Mouse (Mus musculus) large intestine, adult 2 months (tissue): Measurements from ENCODE around the gene Muc3a. TPM values are rescaled to one million over a fixed set of nuclear protein-coding genes. Genes with fewer than 3 reads are reported as not detected.

Experiments
- polyA plus RNA-seq: library from polyadenylated mRNA; depleted of rRNA; stranded (reverse); fragments of >200 nt; gene quantifications from 2 replicates; pipeline ENCODE4 v1.2.3, GENCODE M21; 2012; rRNA removed

Gene Muc3a
- polyA plus RNA-seq, 1 experiment: 98.1 TPM

Other genes starting within 250 kb of the Muc3a start
- gene Cldn15, start 245.8 kb downstream of the Muc3a start, polyA plus RNA-seq: 434 and 763 TPM in 2 replicates
- 29.6 and 33.8 TPM in 2 replicates for gene Plod3, start 225.4 kb downstream of the Muc3a start, polyA plus RNA-seq
- gene Znhit1, start 224.4 kb downstream of the Muc3a start, polyA plus RNA-seq: 90.2 and 93.7 TPM in 2 replicates
- gene Vgf, start 186.0 kb downstream of the Muc3a start, polyA plus RNA-seq: 0.25 and 0.27 TPM in 2 replicates
- gene Ap1s1, start 166.3 kb downstream of the Muc3a start, polyA plus RNA-seq: 101 and 107 TPM in 2 replicates
- gene Serpine1, start 140.1 kb downstream of the Muc3a start, polyA plus RNA-seq: 0.94 and 1.1 TPM in 2 replicates
- 5.7 and 14.5 TPM in 2 replicates for gene Trim56, start 96.2 kb downstream of the Muc3a start, polyA plus RNA-seq
- gene Muc3, start 63.1 kb downstream of the Muc3a start, polyA plus RNA-seq: 519 and 836 TPM in 2 replicates
- 5.2 and 6.9 TPM in 2 replicates for gene Ache, start 75.1 kb upstream of the Muc3a start, polyA plus RNA-seq
- gene Ufsp1, start 82.2 kb upstream of the Muc3a start, polyA plus RNA-seq: 10.4 and 13.2 TPM in 2 replicates
- 99.8 and 108 TPM in 2 replicates for gene Srrt, start 95.3 kb upstream of the Muc3a start, polyA plus RNA-seq
- gene Trip6, start 102.0 kb upstream of the Muc3a start, polyA plus RNA-seq: 11.4 and 12.7 TPM in 2 replicates
- 9.6 and 13.0 TPM in 2 replicates for gene Slc12a9, start 121.2 kb upstream of the Muc3a start, polyA plus RNA-seq
- gene Ephb4, start 137.7 kb upstream of the Muc3a start, polyA plus RNA-seq: 36.5 and 43.7 TPM in 2 replicates